Comparison of ENCODE assay signal across 22 mouse cellular contexts in the genomic region with DNA sequence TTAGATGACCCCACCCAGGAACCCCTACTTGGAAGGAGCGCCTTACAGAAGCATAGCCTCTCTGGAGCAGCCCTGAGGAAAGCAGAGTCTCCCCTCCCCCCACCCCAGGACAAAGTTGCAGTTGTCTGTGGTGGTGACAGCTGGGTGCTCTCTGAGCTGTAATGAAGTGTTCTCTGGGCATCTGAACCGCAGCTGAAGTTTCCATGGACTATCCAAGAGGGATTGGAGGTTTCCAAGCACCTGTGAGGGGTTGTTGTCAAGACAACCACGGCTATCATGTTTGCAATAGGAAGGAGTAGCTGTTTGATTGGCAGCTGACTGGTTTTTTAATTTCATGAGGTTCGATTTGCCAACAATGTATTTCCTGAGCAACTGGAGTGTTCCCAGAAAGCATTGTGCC. TPM values are rescaled to one million over a fixed set of nuclear protein-coding genes. Genes with fewer than 3 reads are reported as not detected.
DNase-seq lines count a peak whose midpoint lies in the region; ATAC-seq and TF ChIP-seq lines count a peak whose summit lies in the region.
"Had no signal": no experiment of that assay in that cellular context is flagged by ENCODE, and none has a peak within 500 bp of the region (broad histone marks: within the 10 kb centered on the region; RNA-seq: fewer than 3 reads in every experiment).

No protein-coding gene starts in this region.

- ATAC-seq in limb, embryonic 14.5 days (ENCODE audit: low FRiP score, low read depth) = 0 out of 2 replicates have a peak, but pooled peaks have one; percentile 21
- ATAC-seq: forebrain, embryonic 16.5 days had no signal

- no peaks in the 10 kb centered on the region for H3K9me3 ChIP-seq in limb, embryonic 14.5 days (ENCODE audit: control insufficient read depth, low read length)
- no peaks in the 10 kb centered on the region for H3K9me3 ChIP-seq in limb, embryonic 10.5 days (replicated peaks)
- H3K9me3 ChIP-seq: heart, embryonic 13.5 days; hindbrain, embryonic 12.5 days; midbrain, embryonic 12.5 days; neural tube, embryonic 13.5 days had no signal

- TF ChIP-seq CTCF in brain, embryonic 14.5 days (IDR thresholded peaks at IDR 0.05; ENCODE audit: borderline replicate concordance, extremely low read depth, insufficient read depth, insufficient read length) = no peak

- no peak overlapping the region for H3K9ac ChIP-seq in limb, embryonic 14.5 days (ENCODE audit: low read depth, low read length, severe bottlenecking)
- H3K9ac ChIP-seq: heart, embryonic 13.5 days; hindbrain, embryonic 12.5 days; midbrain, embryonic 12.5 days; neural tube, embryonic 13.5 days had no signal

- TF ChIP-seq POLR2A in limb, embryonic 14.5 days (IDR thresholded peaks at IDR 0.05; ENCODE audit: borderline replicate concordance, extremely low read depth, insufficient read depth, insufficient read length) = no peak
- TF ChIP-seq POLR2A in brain, embryonic 14.5 days (IDR thresholded peaks at IDR 0.05; ENCODE audit: borderline replicate concordance, extremely low read depth, insufficient read depth, insufficient read length, poor library complexity, severe bottlenecking) = no peak

- H3K4me2 ChIP-seq in limb, embryonic 14.5 days (replicated peaks; ENCODE audit: low read depth, low read length, severe bottlenecking) = no peak overlapping the region
- H3K4me2 ChIP-seq: heart, embryonic 13.5 days; hindbrain, embryonic 12.5 days; midbrain, embryonic 12.5 days; neural tube, embryonic 13.5 days had no signal

- no peak overlapping the region for H3K4me3 ChIP-seq in limb, embryonic 14.5 days (replicated peaks; ENCODE audit: low read length)
- H3K4me3 ChIP-seq in limb, embryonic 10.5 days = no peak overlapping the region
- H3K4me3 ChIP-seq: heart, embryonic 13.5 days; hindbrain, embryonic 12.5 days; midbrain, embryonic 12.5 days; neural tube, embryonic 13.5 days had no signal

- H3K36me3 ChIP-seq in limb, embryonic 14.5 days (ENCODE audit: control insufficient read depth, insufficient read depth, low read length) = no peaks in the 10 kb centered on the region
- H3K36me3 ChIP-seq in limb, embryonic 10.5 days = no peaks in the 10 kb centered on the region
- H3K36me3 ChIP-seq: heart, embryonic 13.5 days; hindbrain, embryonic 12.5 days; midbrain, embryonic 12.5 days; neural tube, embryonic 13.5 days had no signal

- peaks cover 6% of the 10 kb centered on the region for H3K4me1 ChIP-seq in limb, embryonic 14.5 days (ENCODE audit: control insufficient read depth, insufficient read depth, low read length)
- peaks cover 7% of the 10 kb centered on the region for H3K4me1 ChIP-seq in limb, embryonic 10.5 days

- H3K27me3 ChIP-seq in limb, embryonic 14.5 days (ENCODE audit: control insufficient read depth, insufficient read depth, low read length) = no peaks in the 10 kb centered on the region
- no peaks in the 10 kb centered on the region for H3K27me3 ChIP-seq in limb, embryonic 10.5 days (ENCODE audit: low read depth, poor library complexity, severe bottlenecking)
- H3K27me3 ChIP-seq: hindbrain, embryonic 12.5 days; midbrain, embryonic 12.5 days; neural tube, embryonic 13.5 days had no signal

- 38% methylated on average over 4 of the region's 4 CpGs for WGBS in limb, embryonic 14.5 days
- 41% methylated on average over 4 of the region's 4 CpGs for WGBS in limb, embryonic 10.5 days

- H3K27ac ChIP-seq in limb, embryonic 14.5 days (replicated peaks; ENCODE audit: low read depth, low read length) = no peak overlapping the region
- H3K27ac ChIP-seq in limb, embryonic 10.5 days = no peak overlapping the region
- H3K27ac ChIP-seq: heart, embryonic 13.5 days; hindbrain, embryonic 12.5 days; midbrain, embryonic 12.5 days; neural tube, embryonic 13.5 days had no signal

- DNase-seq in cerebellum, postnatal 10 days = peak; percentile 14 to 23
- no peak for DNase-seq in cerebellum, postnatal 25 days
- DNase-seq in limb, embryonic 14.5 days (ENCODE audit: low spot score) = peak; percentile 38
- no peak for DNase-seq in limb, embryonic 10.5 days (ENCODE audit: low spot score)
- peak; percentile 37 for DNase-seq in brain, embryonic 14.5 days (ENCODE audit: low read depth)
- DNase-seq in retina, postnatal 1 day = peak; percentile 52
- DNase-seq in gastrocnemius, postnatal 10 days = no peak
- DNase-seq in spleen, adult 12 weeks (ENCODE audit: low spot score) = no peak
- DNase-seq: adrenal gland, postnatal 14 days; cerebellum, postnatal 36 days; gastrocnemius, postnatal 14 days; kidney, adult 18-20 months; kidney, postnatal 36 days; lung, postnatal 10 days; spleen, adult 18-20 months had no signal

RNA-seq across cellular contexts. Expression of gene Zfp174, which starts 4.1 kb away (rescaled TPM):
- 2.7 and 3.0 TPM in 2 replicates for polyA plus RNA-seq in limb, embryonic 14.5 days (2012; rRNA removed)
- 1.7 and 1.8 TPM in 2 replicates for polyA plus RNA-seq in limb, embryonic 14.5 days (2014; fragmentation: Nextera tagmentation; extraction: Ambion mirVana)
- polyA plus RNA-seq in limb, embryonic 10.5 days (2016; fragmentation: Nextera tagmentation; extraction: Ambion mirVana) = 0.72 and 0.88 TPM in 2 replicates
- polyA plus RNA-seq in brain, embryonic 14.5 days (2012; rRNA removed) = 3.6 and 3.8 TPM in 2 replicates
- 1 to 10 TPM; 1.2 to 1.6 TPM for total RNA-seq in gastrocnemius, postnatal 10 days (2021)

RNA-seq across cellular contexts. Expression of gene Olfr15, which starts 12.3 kb away (rescaled TPM):
- polyA plus RNA-seq in limb, embryonic 14.5 days (2012; rRNA removed) = not detected in 2 replicates
- not detected in 2 replicates for polyA plus RNA-seq in limb, embryonic 14.5 days (2014; fragmentation: Nextera tagmentation; extraction: Ambion mirVana)
- not detected in 2 replicates for polyA plus RNA-seq in limb, embryonic 10.5 days (2016; fragmentation: Nextera tagmentation; extraction: Ambion mirVana)
- polyA plus RNA-seq in brain, embryonic 14.5 days (2012; rRNA removed) = not detected in 2 replicates
- total RNA-seq in gastrocnemius, postnatal 10 days (2021) = not detected
- total RNA-seq: adrenal gland, postnatal 14 days; gastrocnemius, postnatal 14 days; layer of hippocampus, postnatal 25 days had no signal
- polyA plus RNA-seq: forebrain, embryonic 16.5 days; heart, embryonic 13.5 days; hindbrain, embryonic 12.5 days; limb, embryonic 11.5 days; midbrain, embryonic 12.5 days; neural tube, embryonic 13.5 days had no signal

RNA-seq across cellular contexts. Expression of gene Naa60, which starts 29.2 kb away (rescaled TPM):
- polyA plus RNA-seq in limb, embryonic 14.5 days (2012; rRNA removed) = 59.5 and 72.1 TPM in 2 replicates
- 62.2 and 63.0 TPM in 2 replicates for polyA plus RNA-seq in limb, embryonic 14.5 days (2014; fragmentation: Nextera tagmentation; extraction: Ambion mirVana)
- polyA plus RNA-seq in limb, embryonic 10.5 days (2016; fragmentation: Nextera tagmentation; extraction: Ambion mirVana) = 55.8 and 58.0 TPM in 2 replicates
- polyA plus RNA-seq in brain, embryonic 14.5 days (2012; rRNA removed) = 72.8 and 84.8 TPM in 2 replicates
- total RNA-seq in gastrocnemius, postnatal 10 days (2021) = 10 to 100 TPM; 31.5 to 34.3 TPM

RNA-seq across cellular contexts. Expression of gene Zfp597, which starts 41.4 kb away (rescaled TPM):
- 5.1 and 7.0 TPM in 2 replicates for polyA plus RNA-seq in limb, embryonic 14.5 days (2012; rRNA removed)
- polyA plus RNA-seq in limb, embryonic 14.5 days (2014; fragmentation: Nextera tagmentation; extraction: Ambion mirVana) = 5.7 and 7.9 TPM in 2 replicates
- 4.1 and 6.5 TPM in 2 replicates for polyA plus RNA-seq in limb, embryonic 10.5 days (2016; fragmentation: Nextera tagmentation; extraction: Ambion mirVana)
- polyA plus RNA-seq in brain, embryonic 14.5 days (2012; rRNA removed) = 12.3 and 17.8 TPM in 2 replicates
- 1 to 10 TPM; 7.0 to 8.9 TPM for total RNA-seq in gastrocnemius, postnatal 10 days (2021)

RNA-seq across cellular contexts. Expression of gene Gm20695, which starts 41.5 kb away (rescaled TPM):
- polyA plus RNA-seq in limb, embryonic 14.5 days (2012; rRNA removed) = 0.37 and 0.78 TPM in 2 replicates
- polyA plus RNA-seq in limb, embryonic 14.5 days (2014; fragmentation: Nextera tagmentation; extraction: Ambion mirVana) = 2.2 and 3.7 TPM in 2 replicates
- polyA plus RNA-seq in limb, embryonic 10.5 days (2016; fragmentation: Nextera tagmentation; extraction: Ambion mirVana) = 1.6 and 2.3 TPM in 2 replicates
- polyA plus RNA-seq in brain, embryonic 14.5 days (2012; rRNA removed) = 0.27 and 0.73 TPM in 2 replicates
- total RNA-seq in gastrocnemius, postnatal 10 days (2021) = 1 to 10 TPM in 1 of 2 experiments, under 1 TPM in 1; 0.61 to 1.0 TPM

Comparison
In these comparisons a context has a peak if more than half of its experiments do, and no peak if none do; other contexts are left out.
1. DNase-seq: peak in cerebellum, postnatal 10 days (2 of 2), limb, embryonic 14.5 days (single experiment), brain, embryonic 14.5 days (single experiment) and retina, postnatal 1 day (single experiment); none in cerebellum, postnatal 25 days (0 of 2), limb, embryonic 10.5 days (single experiment), gastrocnemius, postnatal 10 days (single experiment) and spleen, adult 12 weeks (single experiment).